Mouse (Mus musculus): ENCODE results near the gene Dnah9. TPM values are rescaled to one million over a fixed set of nuclear protein-coding genes. Genes with fewer than 3 reads are reported as not detected.

The Dnah9 gene
- total and polyA plus RNA-seq, 3 experiments = 0.11 to 0.20 (median 0.13) TPM

DNA sequence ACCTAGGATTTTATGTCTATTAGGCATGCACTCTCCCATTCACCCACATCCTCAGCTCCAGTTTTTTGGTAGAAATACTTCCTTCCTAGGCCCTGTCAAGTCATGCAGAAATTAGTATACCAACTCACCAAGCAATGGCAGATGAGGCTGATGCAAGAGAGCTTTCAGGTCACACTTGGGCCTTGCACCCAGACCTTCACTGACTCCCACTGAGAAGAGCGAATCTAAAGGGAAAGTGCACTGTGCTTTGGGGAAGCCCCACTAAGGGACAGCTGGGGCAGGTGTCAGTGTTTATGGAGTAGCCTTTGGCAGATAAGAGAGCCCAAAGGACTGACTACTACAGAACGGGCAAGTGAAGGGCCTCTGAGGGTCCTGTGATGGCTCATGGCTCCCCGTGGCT is 117.1 kb downstream of the Dnah9 start:
- Histone ChIP-seq H3K4me1 (ENCODE audit: control insufficient read depth in 1 of 2, insufficient read depth in 2 of 2) (peaks cover 8 to 33% of the 10 kb centered on the region in 2 experiments), H3K4me2 (ENCODE audit: insufficient read depth, low read depth, poor library complexity, severe bottlenecking) (no peak overlapping the region), H3K27ac (ENCODE audit: insufficient read depth, low read depth) (no peak overlapping the region), H3K79me2 (replicated peaks; ENCODE audit: control insufficient read depth, extremely low read depth, insufficient read depth, poor library complexity, severe bottlenecking) (no peaks in the 10 kb centered on the region), H3K4me3 (replicated peaks in 1 of 3; ENCODE audit: low read depth in 2 of 3, low read length in 2 of 3, poor library complexity in 1 of 3) (no peak overlapping the region), H3K9me3 (replicated peaks; ENCODE audit: low read length) (no peaks in the 10 kb centered on the region), H3K36me3 (replicated peaks in 1 of 2; ENCODE audit: control insufficient read depth in 1 of 2, insufficient read depth in 1 of 2, low read length in 1 of 2) (no peaks in the 10 kb centered on the region), H3K9ac (ENCODE audit: insufficient read depth, low read depth) (no peak overlapping the region), H3K27me3 (replicated peaks) (no peaks in the 10 kb centered on the region)
- TF ChIP-seq ETS1 (conservative IDR thresholded peaks at IDR 0.05; ENCODE audit: low read depth, low read length) (peak; percentile 30; the same call in 1 of the 2 replicates), GABPA (IDR thresholded peaks at IDR 0.05; ENCODE audit: insufficient replicate concordance, low read depth, low read length) (no peak), POLR2A (IDR thresholded peaks at IDR 0.05; ENCODE audit: low read depth, low read length) (no peak), MAX (IDR thresholded peaks at IDR 0.05; ENCODE audit: low read length) (no peak), TCF12 (IDR thresholded peaks at IDR 0.05; ENCODE audit: low read depth, low read length) (peak; percentile 86), IRF4 (IDR thresholded peaks at IDR 0.05; ENCODE audit: low read depth, low read length) (peak; percentile 39; the same call in 1 of the 2 replicates), ZNF384 (IDR thresholded peaks at IDR 0.05; ENCODE audit: low read depth, low read length) (no peak), JUND (conservative IDR thresholded peaks at IDR 0.05; ENCODE audit: low read depth, low read length) (no peak), BHLHE40 (IDR thresholded peaks at IDR 0.05; ENCODE audit: low read depth, low read length) (peak; percentile 76), EP300 (IDR thresholded peaks at IDR 0.05; ENCODE audit: low read length) (peak; percentile 19; the same call in 1 of the 2 replicates), CTCF (conservative IDR thresholded peaks at IDR 0.05 in 1 of 2, IDR thresholded peaks at IDR 0.05 in 1 of 2; ENCODE audit: low read depth in 2 of 2, low read length in 2 of 2) (no peak)
- in situ Hi-C loops (cut with MboI; ENCODE audit: low pct_ligation_motif_present, low pct_unique_long_range_greater_than_20kb, low sequenced_read_pairs) (no loop called here), dilution Hi-C loops (cut with MboI; ENCODE audit: extremely low pct_ligation_motif_present, extremely low pct_unique_long_range_greater_than_20kb, low sequenced_read_pairs) (no loop called here)
- DNase-seq (ENCODE audit: extremely low read depth) = peak; percentile 62

DNA sequence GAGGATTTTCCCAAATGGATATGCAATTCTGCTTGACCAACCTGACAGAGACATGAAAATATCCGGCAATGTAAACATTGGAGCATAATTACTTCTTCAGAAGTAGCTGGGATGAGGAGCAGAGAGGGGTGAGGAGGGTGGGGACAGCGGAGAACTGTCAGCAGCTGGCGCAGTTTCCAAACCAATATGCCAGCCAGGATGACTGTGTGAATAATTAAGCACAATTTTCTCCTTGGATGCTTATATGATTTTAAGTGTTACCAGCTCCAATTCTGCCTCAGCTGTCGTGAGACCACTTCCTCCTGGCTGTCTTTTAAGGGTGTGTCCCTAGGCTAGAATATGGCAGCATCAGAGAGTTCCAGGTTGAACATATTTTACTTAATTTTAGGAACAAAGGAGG is 119.2 kb downstream of the Dnah9 start:
- in situ Hi-C loops (cut with MboI; ENCODE audit: low pct_ligation_motif_present, low pct_unique_long_range_greater_than_20kb, low sequenced_read_pairs) (no loop called here), dilution Hi-C loops (cut with MboI; ENCODE audit: extremely low pct_ligation_motif_present, extremely low pct_unique_long_range_greater_than_20kb, low sequenced_read_pairs) (no loop called here)
- Histone ChIP-seq H3K27ac (ENCODE audit: insufficient read depth, low read depth) (no peak overlapping the region), H3K36me3 (replicated peaks in 1 of 2; ENCODE audit: control insufficient read depth in 1 of 2, insufficient read depth in 1 of 2, low read length in 1 of 2) (no peaks in the 10 kb centered on the region), H3K4me3 (replicated peaks in 1 of 3; ENCODE audit: low read depth in 2 of 3, low read length in 2 of 3, poor library complexity in 1 of 3) (no peak overlapping the region), H3K9ac (ENCODE audit: insufficient read depth, low read depth) (no peak overlapping the region), H3K4me2 (ENCODE audit: insufficient read depth, low read depth, poor library complexity, severe bottlenecking) (no peak overlapping the region), H3K9me3 (replicated peaks; ENCODE audit: low read length) (no peaks in the 10 kb centered on the region), H3K4me1 (ENCODE audit: control insufficient read depth in 1 of 2, insufficient read depth in 2 of 2) (peaks cover 8 to 25% of the 10 kb centered on the region in 2 experiments), H3K27me3 (replicated peaks) (no peaks in the 10 kb centered on the region), H3K79me2 (replicated peaks; ENCODE audit: control insufficient read depth, extremely low read depth, insufficient read depth, poor library complexity, severe bottlenecking) (no peaks in the 10 kb centered on the region)
- DNase-seq (ENCODE audit: extremely low read depth) = no peak
- TF ChIP-seq ZNF384 (IDR thresholded peaks at IDR 0.05; ENCODE audit: low read depth, low read length) (no peak), MAFK (IDR thresholded peaks at IDR 0.05; ENCODE audit: insufficient replicate concordance, low read length) (no peak), CTCF (conservative IDR thresholded peaks at IDR 0.05 in 1 of 2, IDR thresholded peaks at IDR 0.05 in 1 of 2; ENCODE audit: low read depth in 2 of 2, low read length in 2 of 2) (no peak), USF2 (conservative IDR thresholded peaks at IDR 0.05; ENCODE audit: low read depth, low read length) (no peak), BHLHE40 (IDR thresholded peaks at IDR 0.05; ENCODE audit: low read depth, low read length) (no peak), SMC3 (IDR thresholded peaks at IDR 0.05; ENCODE audit: low read depth, low read length) (no peak), GABPA (IDR thresholded peaks at IDR 0.05; ENCODE audit: insufficient replicate concordance, low read depth, low read length) (no peak), RCOR1 (conservative IDR thresholded peaks at IDR 0.05; ENCODE audit: low read depth, low read length) (no peak), TCF12 (IDR thresholded peaks at IDR 0.05; ENCODE audit: low read depth, low read length) (no peak), UBTF (IDR thresholded peaks at IDR 0.05; ENCODE audit: low read depth, low read length) (no peak), NELFE (IDR thresholded peaks at IDR 0.05; ENCODE audit: low read depth, low read length) (no peak)
